Mouse (Mus musculus): Measurements from ENCODE around the gene Fgf8. TPM values are rescaled to one million over a fixed set of nuclear protein-coding genes. Genes with fewer than 3 reads are reported as not detected.

Gene Fgf8
- polyA plus RNA-seq, 1 experiment from 2014 or later: not detected

DNA sequence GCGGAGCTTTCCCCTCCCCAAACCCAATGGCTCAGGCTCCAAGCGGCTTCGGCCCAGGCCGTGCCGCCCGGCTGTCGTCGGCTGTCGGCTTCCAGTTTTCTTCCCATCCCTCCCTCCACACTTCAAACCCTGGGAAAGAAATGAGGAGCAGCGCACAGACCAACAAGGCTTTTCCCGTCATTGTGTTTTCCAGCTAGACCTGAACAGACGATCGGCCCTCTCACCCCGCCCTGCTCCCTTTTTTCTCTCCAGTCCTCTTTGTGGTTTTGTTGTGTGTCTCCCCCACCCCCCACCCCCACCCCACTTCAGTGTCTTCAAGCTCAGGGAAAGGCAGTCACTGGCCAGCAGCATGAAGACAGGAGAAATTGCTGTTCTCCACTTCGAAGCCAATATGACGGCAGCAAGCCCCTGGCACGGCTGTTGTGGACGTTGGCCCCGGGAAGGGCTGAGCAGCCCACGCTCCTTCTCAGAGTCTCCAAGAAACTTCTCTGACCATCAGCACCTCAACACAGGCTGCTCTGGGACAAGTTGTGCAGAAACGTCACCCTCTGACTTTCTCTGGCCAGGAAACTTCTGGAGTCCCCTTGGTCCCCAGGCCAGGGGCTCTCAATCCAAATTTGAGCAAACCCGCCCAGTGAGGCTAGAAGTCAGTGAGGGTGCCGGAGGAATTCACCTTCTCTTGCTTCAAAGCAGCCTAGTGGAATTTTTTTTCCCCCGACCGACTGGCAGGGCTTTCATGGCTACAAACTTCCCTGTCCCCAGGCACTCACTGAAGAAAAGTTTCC, 47.0 kb downstream of the Fgf8 start:
- no peaks in the 10 kb centered on the region for H3K27me3 ChIP-seq (replicated peaks; ENCODE audit: control insufficient read depth, insufficient read depth, low read length)
- H3K4me1 ChIP-seq (replicated peaks; ENCODE audit: control insufficient read depth, insufficient read depth, low read length): no peaks in the 10 kb centered on the region
- 44% methylated on average over 25 of the region's 25 CpGs for WGBS
- ATAC-seq: no peak
- no peak overlapping the region for H3K9ac ChIP-seq (ENCODE audit: low read depth, low read length)
- H3K4me3 ChIP-seq (ENCODE audit: low read depth, low read length): no peak overlapping the region
- TF ChIP-seq CTCF (IDR thresholded peaks at IDR 0.05; ENCODE audit: low read depth): no peak
- H3K9me3 ChIP-seq (ENCODE audit: control insufficient read depth): no peaks in the 10 kb centered on the region
- H3K27ac ChIP-seq (ENCODE audit: low read depth, low read length): no peak overlapping the region
- H3K36me3 ChIP-seq (ENCODE audit: control insufficient read depth, insufficient read depth): no peaks in the 10 kb centered on the region
- no peak overlapping the region for H3K4me2 ChIP-seq (replicated peaks; ENCODE audit: low read depth)

DNA sequence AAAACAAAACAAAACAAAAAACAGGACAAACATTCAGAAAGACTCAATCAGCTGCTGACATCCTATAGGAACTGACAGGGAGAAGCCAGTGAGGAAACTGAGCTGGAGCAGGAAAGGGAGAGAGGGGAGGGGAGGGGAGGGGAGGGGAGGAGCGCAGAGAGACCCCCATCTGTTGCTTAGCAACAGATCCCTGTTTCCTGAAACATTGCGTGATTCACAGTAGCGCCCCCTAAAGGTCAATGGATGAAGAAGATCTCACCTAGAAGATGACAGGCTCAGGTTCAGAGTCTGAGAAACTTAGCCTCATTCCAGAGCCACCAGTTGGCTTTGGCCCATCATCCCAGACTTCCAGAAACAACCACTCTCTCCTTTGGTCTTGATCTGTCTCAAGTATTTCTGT, 48.7 kb downstream of the Fgf8 start:
- H3K27ac ChIP-seq (ENCODE audit: low read depth, low read length): no peak overlapping the region
- no peak; the same call in 1 of the 2 replicates for TF ChIP-seq CTCF (IDR thresholded peaks at IDR 0.05; ENCODE audit: low read depth)

DNA sequence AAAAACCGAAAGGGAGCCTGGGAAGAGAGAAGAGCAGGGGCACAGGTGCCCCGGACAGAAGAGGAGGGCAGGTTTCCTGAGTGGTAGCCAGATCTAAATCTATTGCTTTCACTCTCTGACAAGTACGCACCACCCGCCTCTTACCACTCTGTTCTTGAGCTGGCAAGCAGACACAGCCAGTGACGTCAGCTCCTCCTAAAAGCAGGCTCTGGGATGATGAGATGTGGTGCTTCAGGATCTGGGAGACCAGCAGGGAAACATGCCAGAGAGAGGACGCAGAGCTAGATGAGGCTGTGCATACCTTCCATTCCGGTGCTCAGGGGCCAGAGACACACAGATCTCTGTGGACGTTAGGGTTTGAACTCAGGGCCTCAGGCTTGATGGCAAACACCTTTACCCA, 50.5 kb downstream of the Fgf8 start:
- Histone ChIP-seq H3K4me3 (ENCODE audit: low read depth, low read length) (no peak overlapping the region), H3K4me2 (replicated peaks; ENCODE audit: low read depth) (no peak overlapping the region), H3K9me3 (ENCODE audit: control insufficient read depth) (no peaks in the 10 kb centered on the region), H3K9ac (ENCODE audit: low read depth, low read length) (no peak overlapping the region), H3K27me3 (replicated peaks; ENCODE audit: control insufficient read depth, insufficient read depth, low read length) (no peaks in the 10 kb centered on the region), H3K27ac (ENCODE audit: low read depth, low read length) (no peak overlapping the region), H3K4me1 (replicated peaks; ENCODE audit: control insufficient read depth, insufficient read depth, low read length) (no peaks in the 10 kb centered on the region), H3K36me3 (ENCODE audit: control insufficient read depth, insufficient read depth) (no peaks in the 10 kb centered on the region)
- no peak for TF ChIP-seq CTCF (IDR thresholded peaks at IDR 0.05; ENCODE audit: low read depth)
- ATAC-seq: no peak
- 86% methylated on average over 8 of the region's 8 CpGs for WGBS

More for the DNA sequence above, 48.7 kb downstream of the Fgf8 start:
- H3K27me3 ChIP-seq (replicated peaks; ENCODE audit: control insufficient read depth, insufficient read depth, low read length): no peaks in the 10 kb centered on the region
- no peaks in the 10 kb centered on the region for H3K4me1 ChIP-seq (replicated peaks; ENCODE audit: control insufficient read depth, insufficient read depth, low read length)
- H3K36me3 ChIP-seq (ENCODE audit: control insufficient read depth, insufficient read depth): no peaks in the 10 kb centered on the region
- 36% methylated on average over 3 of the region's 3 CpGs for WGBS
- H3K4me2 ChIP-seq (replicated peaks; ENCODE audit: low read depth): no peak overlapping the region
- H3K9ac ChIP-seq (ENCODE audit: low read depth, low read length): no peak overlapping the region
- H3K4me3 ChIP-seq (ENCODE audit: low read depth, low read length): no peak overlapping the region
- no peak for ATAC-seq
- H3K9me3 ChIP-seq (ENCODE audit: control insufficient read depth): no peaks in the 10 kb centered on the region

DNA sequence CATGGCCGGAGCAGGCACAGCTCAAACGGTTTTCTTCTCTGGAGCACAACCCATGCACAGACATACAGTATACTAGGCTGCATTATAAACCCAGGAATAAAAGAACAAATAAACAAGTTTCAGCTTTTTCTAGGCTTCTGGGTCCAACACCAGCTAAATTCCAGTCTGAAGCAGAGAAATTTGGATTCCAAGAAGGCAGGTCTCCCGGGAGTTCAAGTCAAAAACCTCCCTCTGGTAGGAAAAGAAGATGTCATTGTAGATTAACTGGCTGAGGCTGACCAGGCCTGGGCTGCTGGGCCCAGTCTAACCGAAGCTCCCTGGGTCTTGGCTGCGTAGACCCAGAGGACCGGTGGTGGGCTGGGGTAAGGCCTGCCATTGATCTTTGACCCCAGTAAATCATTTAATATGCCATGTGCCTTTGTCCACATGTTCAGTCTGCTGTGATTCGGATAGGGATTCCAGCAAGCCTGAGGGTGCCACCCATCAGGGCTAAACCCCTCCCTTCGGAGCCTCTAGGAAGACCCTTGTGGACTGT, 51.6 kb downstream of the Fgf8 start:
- no peak for TF ChIP-seq CTCF (IDR thresholded peaks at IDR 0.05; ENCODE audit: low read depth)

DNA sequence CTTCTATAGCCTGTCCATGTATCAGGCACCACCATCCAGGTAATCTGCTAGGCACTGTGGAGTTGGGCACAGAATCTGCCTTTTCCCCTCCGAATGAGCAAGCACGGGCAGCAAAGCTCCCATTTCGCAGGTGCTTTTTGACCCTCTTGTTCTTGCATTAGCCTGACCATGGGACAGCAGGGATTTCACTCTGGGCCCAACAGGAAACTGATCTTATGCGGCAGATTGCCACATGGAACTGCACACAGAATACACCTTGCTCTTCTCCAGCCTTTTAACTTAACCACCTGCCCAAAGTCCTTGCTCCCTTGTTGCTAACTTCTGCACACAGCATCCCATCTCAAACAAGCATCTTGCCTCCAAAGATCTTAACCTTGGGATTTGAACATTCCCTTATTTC, 55.7 kb downstream of the Fgf8 start:
- no peak overlapping the region for H3K27ac ChIP-seq (ENCODE audit: low read depth, low read length)
- TF ChIP-seq CTCF (IDR thresholded peaks at IDR 0.05; ENCODE audit: low read depth): no peak
- H3K9me3 ChIP-seq (ENCODE audit: control insufficient read depth): no peaks in the 10 kb centered on the region
- H3K4me3 ChIP-seq (ENCODE audit: low read depth, low read length): no peak overlapping the region
- 56% methylated on average over 4 of the region's 4 CpGs for WGBS
- no peak for ATAC-seq
- H3K9ac ChIP-seq (ENCODE audit: low read depth, low read length): no peak overlapping the region
- no peak overlapping the region for H3K4me2 ChIP-seq (replicated peaks; ENCODE audit: low read depth)
- H3K27me3 ChIP-seq (replicated peaks; ENCODE audit: control insufficient read depth, insufficient read depth, low read length): peaks cover 3% of the 10 kb centered on the region; the same call in 1 of the 2 replicates
- no peaks in the 10 kb centered on the region for H3K4me1 ChIP-seq (replicated peaks; ENCODE audit: control insufficient read depth, insufficient read depth, low read length)
- H3K36me3 ChIP-seq (ENCODE audit: control insufficient read depth, insufficient read depth): no peaks in the 10 kb centered on the region

More for the DNA sequence above, 51.6 kb downstream of the Fgf8 start:
- no peak for ATAC-seq
- no peak overlapping the region for H3K4me2 ChIP-seq (replicated peaks; ENCODE audit: low read depth)
- no peak overlapping the region for H3K4me3 ChIP-seq (ENCODE audit: low read depth, low read length)
- H3K9me3 ChIP-seq (ENCODE audit: control insufficient read depth): no peaks in the 10 kb centered on the region
- 59% methylated on average over 8 of the region's 8 CpGs for WGBS
- H3K27me3 ChIP-seq (replicated peaks; ENCODE audit: control insufficient read depth, insufficient read depth, low read length): no peaks in the 10 kb centered on the region
- H3K4me1 ChIP-seq (replicated peaks; ENCODE audit: control insufficient read depth, insufficient read depth, low read length): no peaks in the 10 kb centered on the region
- H3K9ac ChIP-seq (ENCODE audit: low read depth, low read length): no peak overlapping the region
- H3K27ac ChIP-seq (ENCODE audit: low read depth, low read length): no peak overlapping the region
- H3K36me3 ChIP-seq (ENCODE audit: control insufficient read depth, insufficient read depth): no peaks in the 10 kb centered on the region

Other genes starting within 250 kb of the Fgf8 start
- 5.8 and 6.0 TPM in 2 replicates for gene Poll, start 182.4 kb downstream of the Fgf8 start, polyA plus RNA-seq (2015; fragmentation: Nextera tagmentation; extraction: Ambion mirVana)
- gene Gm17018, start 182.3 kb downstream of the Fgf8 start, polyA plus RNA-seq (2015; fragmentation: Nextera tagmentation; extraction: Ambion mirVana): 24.7 and 27.1 TPM in 2 replicates
- gene Fbxw4, start 82.6 kb downstream of the Fgf8 start, polyA plus RNA-seq (2015; fragmentation: Nextera tagmentation; extraction: Ambion mirVana): 2.6 and 3.3 TPM in 2 replicates
- gene Npm3, start 6.7 kb upstream of the Fgf8 start, polyA plus RNA-seq (2015; fragmentation: Nextera tagmentation; extraction: Ambion mirVana): 8.5 and 9.0 TPM in 2 replicates
- gene Mgea5, start 40.9 kb upstream of the Fgf8 start, polyA plus RNA-seq (2015; fragmentation: Nextera tagmentation; extraction: Ambion mirVana): 18.2 and 19.3 TPM in 2 replicates
- gene Kcnip2, start 73.1 kb upstream of the Fgf8 start, polyA plus RNA-seq (2015; fragmentation: Nextera tagmentation; extraction: Ambion mirVana): 3.6 and 4.7 TPM in 2 replicates

All from intestine, postnatal 0 days (tissue).